Mouse (Mus musculus): Measurements from ENCODE around the gene Cyp27a1.

Cyp27a1 gene

DNA sequence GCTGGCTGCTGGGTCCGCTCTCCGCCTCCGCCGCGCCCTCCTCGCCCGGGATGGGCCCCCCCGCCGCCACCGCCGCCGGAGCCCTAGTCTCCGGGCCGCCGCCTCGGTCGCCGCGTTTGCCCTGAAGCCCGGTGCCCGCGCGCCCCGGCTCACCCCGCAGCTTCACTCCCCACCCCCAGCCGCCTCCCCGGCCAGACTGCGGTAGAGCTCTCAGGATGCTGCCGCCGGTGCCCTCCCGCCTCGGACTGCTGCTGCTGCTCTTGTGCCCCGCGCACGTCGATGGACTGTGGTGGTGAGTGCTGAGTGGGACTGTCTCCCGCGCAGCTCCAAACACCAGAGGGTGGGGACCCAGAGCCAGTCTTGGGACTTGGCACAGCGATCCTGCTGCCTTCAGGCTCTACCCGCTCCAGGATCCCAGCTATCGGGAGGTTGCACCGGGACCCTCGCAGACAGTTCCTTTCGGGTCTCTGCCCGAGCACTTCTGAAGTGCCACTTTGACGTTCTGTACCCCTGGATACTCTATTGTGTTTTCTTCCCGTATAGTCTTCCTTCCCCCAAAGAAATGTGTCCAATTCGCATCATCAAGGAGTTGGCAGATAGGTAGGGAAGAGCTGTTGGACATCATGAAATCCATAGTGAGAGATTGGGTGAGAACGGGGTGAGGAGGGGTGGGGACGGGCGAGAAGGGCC lies 58.7 kb downstream of the Cyp27a1 start:
- no peak for DNase-seq (ENCODE audit: low spot score)

DNA sequence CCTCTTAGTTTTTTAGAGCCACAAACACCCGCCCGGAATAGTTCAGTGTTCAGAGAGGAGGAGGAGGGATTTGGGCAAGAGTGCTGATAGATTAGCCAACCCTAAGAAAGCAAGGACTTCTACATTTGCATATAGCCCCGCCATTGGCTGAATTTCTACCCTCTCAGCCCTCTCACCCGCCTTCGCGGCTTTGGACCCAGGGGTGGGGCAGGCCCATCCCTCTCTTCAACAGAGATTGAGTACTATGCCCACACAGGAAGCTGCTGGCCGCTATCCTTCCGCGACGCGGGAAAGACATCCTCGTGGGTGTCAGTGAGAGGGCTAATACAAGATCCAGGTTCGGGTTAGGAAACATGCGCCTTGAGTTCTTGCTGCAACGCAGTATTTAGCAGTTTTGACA lies 59.8 kb downstream of the Cyp27a1 start:
- peak; percentile 88 for DNase-seq (ENCODE audit: low spot score)

DNA sequence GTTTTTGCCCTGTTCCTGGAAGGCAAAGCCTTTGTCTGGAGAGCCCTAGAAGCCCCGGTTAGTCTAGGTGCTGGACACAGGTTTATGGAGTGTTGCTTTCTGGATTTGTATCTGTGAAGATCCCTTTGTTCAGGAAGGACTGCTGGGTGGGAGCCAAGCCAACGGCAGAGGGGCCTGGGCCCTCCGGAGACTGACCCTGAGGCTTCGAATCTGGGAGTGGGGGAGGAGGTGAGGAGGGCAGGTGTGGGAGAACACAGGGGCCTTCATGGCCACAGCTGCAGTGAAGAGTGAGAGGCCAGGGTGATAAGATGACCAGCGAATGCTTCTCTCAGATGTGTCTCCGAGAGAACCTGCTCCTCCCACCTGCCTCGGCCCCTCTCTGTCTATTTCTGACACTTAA lies 60.7 kb downstream of the Cyp27a1 start:
- no peak for DNase-seq (ENCODE audit: low spot score)

DNA sequence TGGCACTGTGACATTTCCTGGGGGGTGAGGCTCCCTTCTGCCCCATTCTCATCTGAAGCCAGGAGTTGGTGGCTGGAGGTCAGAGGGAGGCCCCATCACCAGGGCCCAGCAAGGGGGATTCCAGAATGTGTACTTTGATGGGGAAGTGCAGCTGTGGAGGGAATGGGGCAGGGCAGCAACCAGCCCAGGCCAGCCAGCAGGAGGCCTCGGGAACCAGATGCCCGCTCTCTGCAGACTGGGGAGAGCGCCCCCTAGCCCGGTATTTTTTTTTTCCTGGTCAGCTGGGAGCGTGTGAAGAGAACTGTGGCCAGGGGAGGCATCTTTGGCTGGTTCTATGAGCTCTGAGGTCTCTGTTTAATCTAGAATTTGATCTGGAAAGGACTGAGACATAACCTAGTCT lies 62.4 kb downstream of the Cyp27a1 start:
- DNase-seq (ENCODE audit: low spot score) = no peak

DNA sequence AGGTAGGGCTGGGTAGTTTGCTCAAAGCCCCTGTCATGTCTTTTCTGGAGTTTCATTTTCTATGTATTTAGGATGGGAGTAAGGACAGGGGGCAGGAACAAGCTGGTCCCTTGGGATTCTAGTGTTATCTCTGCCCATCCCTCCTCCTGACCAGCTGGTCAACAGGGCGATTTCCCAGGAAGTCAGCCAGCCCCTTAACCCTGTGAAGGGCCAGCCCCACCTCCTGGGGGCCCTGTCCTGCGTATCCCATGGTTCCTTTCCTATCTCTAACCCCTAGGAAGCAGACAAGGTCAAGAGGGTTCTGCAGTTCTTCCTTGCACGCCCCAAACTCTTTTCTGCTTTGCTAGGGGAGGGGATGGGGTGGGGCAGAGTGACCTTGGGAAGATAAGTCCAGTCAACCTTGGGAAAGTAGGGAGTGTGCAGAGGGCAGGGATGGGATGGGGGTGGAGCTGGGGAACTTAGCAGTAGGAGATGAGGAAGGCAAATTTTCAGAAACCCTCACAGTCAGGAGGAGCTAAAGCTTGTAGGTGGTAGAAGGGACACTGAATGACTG lies 65.6 kb downstream of the Cyp27a1 start:
- peak; percentile 68 for DNase-seq (ENCODE audit: low spot score)

DNA sequence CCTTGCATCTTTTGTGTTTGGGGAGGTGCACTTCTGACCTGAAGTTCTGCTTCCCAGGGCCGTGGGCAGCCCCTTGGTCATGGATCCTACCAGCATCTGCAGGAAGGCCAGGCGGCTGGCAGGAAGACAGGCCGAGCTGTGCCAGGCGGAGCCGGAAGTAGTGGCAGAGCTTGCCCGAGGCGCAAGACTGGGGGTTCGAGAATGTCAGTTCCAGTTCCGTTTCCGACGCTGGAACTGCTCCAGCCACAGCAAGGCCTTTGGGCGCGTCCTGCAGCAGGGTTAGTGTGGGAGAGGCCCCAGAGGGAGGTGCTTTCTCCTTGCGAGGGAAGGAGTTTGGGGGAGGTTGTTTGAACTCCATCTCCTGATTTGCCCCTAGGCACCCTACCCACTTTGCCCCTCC lies 68.7 kb downstream of the Cyp27a1 start:
- peak; percentile 51 for DNase-seq (ENCODE audit: low spot score)

DNA sequence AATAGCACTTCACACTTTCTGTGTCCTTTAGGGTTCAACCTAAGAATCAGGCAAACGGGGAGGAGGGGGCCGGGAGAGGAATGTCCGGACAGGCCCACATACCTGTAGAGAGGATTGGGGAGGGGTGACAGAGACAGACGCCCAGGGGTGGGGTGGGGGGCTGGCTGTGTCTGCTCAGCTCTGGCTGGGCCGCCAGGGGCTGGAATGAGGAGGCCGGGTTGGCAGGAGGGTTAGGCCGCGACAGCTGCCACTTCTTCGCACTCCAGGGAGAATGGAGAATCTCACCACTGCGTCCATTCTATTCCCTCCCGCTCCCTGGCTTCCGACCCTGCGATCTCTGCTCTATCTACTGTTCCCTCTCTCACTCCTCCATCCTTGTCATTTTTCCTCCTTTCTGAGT lies 70.2 kb downstream of the Cyp27a1 start:
- DNase-seq (ENCODE audit: low spot score) = no peak

DNA sequence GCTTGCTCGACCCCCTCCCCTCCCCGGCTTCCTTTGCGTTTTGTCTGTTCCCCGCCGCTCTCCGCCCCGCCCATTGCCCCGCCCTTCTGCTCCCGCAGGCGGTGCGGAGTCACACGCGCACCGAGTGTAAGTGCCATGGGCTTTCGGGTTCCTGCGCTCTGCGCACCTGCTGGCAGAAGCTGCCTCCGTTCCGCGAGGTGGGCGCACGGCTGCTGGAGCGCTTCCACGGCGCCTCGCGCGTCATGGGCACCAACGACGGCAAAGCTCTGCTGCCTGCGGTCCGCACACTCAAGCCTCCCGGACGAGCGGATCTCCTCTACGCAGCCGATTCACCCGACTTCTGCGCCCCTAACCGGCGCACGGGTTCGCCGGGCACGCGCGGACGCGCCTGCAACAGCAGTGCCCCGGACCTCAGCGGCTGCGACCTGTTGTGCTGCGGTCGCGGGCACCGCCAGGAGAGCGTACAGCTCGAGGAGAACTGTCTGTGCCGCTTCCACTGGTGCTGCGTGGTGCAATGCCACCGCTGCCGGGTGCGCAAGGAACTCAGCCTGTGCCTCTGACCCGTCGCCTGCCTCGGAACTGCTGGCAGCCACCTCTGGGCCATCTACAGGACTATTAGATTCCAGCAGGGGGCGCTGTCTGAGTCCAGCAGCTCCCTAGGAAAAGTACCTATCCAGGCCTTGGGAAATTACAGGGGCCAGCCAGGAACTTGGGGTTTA lies 70.8 kb downstream of the Cyp27a1 start:
- DNase-seq (ENCODE audit: low spot score) = peak; percentile 67
